Mouse (Mus musculus) brain, embryonic 14.5 days (tissue): Measurements from ENCODE around the gene Mthfd1. TPM values are rescaled to one million over a fixed set of nuclear protein-coding genes. Genes with fewer than 3 reads are reported as not detected.
A peak's percentile ranks its signal among the peaks of the same experiment; 100 is the strongest.

Source experiments
- DNase-seq: peaks from one replicate; pipeline ENCODE4 v3.0.0-alpha.2; 2011; ENCODE audit warnings: low read depth
- CTCF ChIP-seq: fragments of 200-500 bp; IDR thresholded peaks from 2 replicates; pipeline ENCODE4 v1.5.1; 2012; ENCODE audit warnings: inconsistent platforms, mild to moderate bottlenecking, moderate library complexity, borderline replicate concordance; ENCODE audit not compliant: insufficient read depth, insufficient read length; ENCODE audit errors: extremely low read depth
- POLR2A ChIP-seq: fragments of 200-500 bp; IDR thresholded peaks from 2 replicates; pipeline ENCODE4 v1.6.1; 2012; ENCODE audit warnings: mild to moderate bottlenecking, inconsistent platforms, borderline replicate concordance; ENCODE audit not compliant: poor library complexity, insufficient read depth, insufficient read length, severe bottlenecking; ENCODE audit errors: extremely low read depth
- polyA plus RNA-seq: library from polyadenylated mRNA; depleted of rRNA; stranded (reverse); fragments of >200 nt; gene quantifications from 2 replicates; pipeline ENCODE4 v1.2.3, GENCODE M21; 2012; rRNA removed

The Mthfd1 gene
- polyA plus RNA-seq, 1 experiment: 27.9 TPM

- TF ChIP-seq POLR2A (no peak), CTCF (no peak)
- DNase-seq: no peak
Observed at GRCm38 (mm10) chr12:76336111-76336965, 81.2 kb downstream of the Mthfd1 start.

GRCm38 (mm10) chr12:76341080-76341479, 86.0 kb downstream of the Mthfd1 start:
- no peak for TF ChIP-seq POLR2A
- TF ChIP-seq CTCF: peak; percentile 61; the same call in 1 of the 2 replicates
- DNase-seq: peak; percentile 81

- peak; percentile 28; the same call in 1 of the 2 replicates for TF ChIP-seq CTCF
- no peak for TF ChIP-seq POLR2A
- no peak for DNase-seq
Observed at GRCm38 (mm10) chr12:76345759-76346455, 90.8 kb downstream of the Mthfd1 start.

GRCm38 (mm10) chr12:76349680-76350220, 94.7 kb downstream of the Mthfd1 start:
- TF ChIP-seq POLR2A (no peak), CTCF (no peak)
- DNase-seq: no peak

- TF ChIP-seq CTCF (no peak), POLR2A (no peak)
- no peak for DNase-seq
Observed at GRCm38 (mm10) chr12:76360868-76361267, 105.8 kb downstream of the Mthfd1 start.

GRCm38 (mm10) chr12:76361405-76362302, 106.6 kb downstream of the Mthfd1 start:
- DNase-seq: no peak
- no peak for TF ChIP-seq POLR2A
- TF ChIP-seq CTCF: no peak

- DNase-seq: no peak
- TF ChIP-seq CTCF: no peak
- TF ChIP-seq POLR2A: no peak
Observed at GRCm38 (mm10) chr12:76362303-76362676, 107.2 kb downstream of the Mthfd1 start.

- DNase-seq: no peak
- TF ChIP-seq POLR2A (no peak), CTCF (no peak)
Observed at GRCm38 (mm10) chr12:76366276-76366675, 111.2 kb downstream of the Mthfd1 start.

- TF ChIP-seq CTCF (no peak), POLR2A (no peak)
- peak; percentile 63 for DNase-seq
Observed at GRCm38 (mm10) chr12:76367096-76367995, 112.2 kb downstream of the Mthfd1 start.

- DNase-seq: no peak
- TF ChIP-seq POLR2A: no peak
- no peak for TF ChIP-seq CTCF
Observed at GRCm38 (mm10) chr12:76368201-76368789, 113.2 kb downstream of the Mthfd1 start.

GRCm38 (mm10) chr12:76368790-76369205, 113.7 kb downstream of the Mthfd1 start:
- DNase-seq: peak; percentile 80
- TF ChIP-seq CTCF (no peak), POLR2A (no peak)

Other genes starting within 250 kb of the Mthfd1 start
- gene Esr2, start 78.0 kb upstream of the Mthfd1 start, polyA plus RNA-seq: 0.27 and 0.28 TPM in 2 replicates
- gene Tex21, start 8.6 kb upstream of the Mthfd1 start, polyA plus RNA-seq: 0.04 TPM in 1 of 2 replicates, not detected in the other
- gene Akap5, start 69.6 kb downstream of the Mthfd1 start, polyA plus RNA-seq: 4.2 and 8.5 TPM in 2 replicates
- gene Zbtb25, start 114.3 kb downstream of the Mthfd1 start, polyA plus RNA-seq: 22.3 and 24.8 TPM in 2 replicates
- gene Zbtb1, start 115.0 kb downstream of the Mthfd1 start, polyA plus RNA-seq: 3.1 and 3.4 TPM in 2 replicates
- gene Hspa2, start 148.9 kb downstream of the Mthfd1 start, polyA plus RNA-seq: 3.9 and 5.4 TPM in 2 replicates
- gene Ppp1r36, start 162.2 kb downstream of the Mthfd1 start, polyA plus RNA-seq: 0.44 and 1.2 TPM in 2 replicates